15 mouse cellular contexts compared by ENCODE assay signal in the genomic region with DNA sequence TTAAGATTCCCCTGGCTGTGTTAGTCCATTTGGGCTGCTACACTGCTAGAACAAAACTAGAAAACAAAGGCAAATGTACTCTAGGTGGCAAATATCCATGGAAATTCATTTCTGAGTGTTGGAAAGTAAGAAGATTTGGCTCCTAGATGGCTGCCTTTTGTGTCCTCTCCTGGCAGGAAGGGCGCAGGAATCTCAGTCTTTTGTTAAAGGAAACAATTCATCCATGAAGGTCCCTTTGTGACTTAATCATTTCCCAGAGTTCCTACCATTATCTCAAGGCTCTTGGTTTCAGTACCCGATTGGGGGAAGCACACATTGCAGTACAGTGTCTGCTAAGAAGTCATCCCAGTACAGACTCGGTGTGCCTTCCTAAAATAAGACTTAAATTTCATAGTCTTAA. TPM values are rescaled to one million over a fixed set of nuclear protein-coding genes. Genes with fewer than 3 reads are reported as not detected.
"Had no signal": no experiment of that assay in that cellular context is flagged by ENCODE, and none has a peak within 500 bp of the region (broad histone marks: within the 10 kb centered on the region; RNA-seq: fewer than 3 reads in every experiment).

No protein-coding gene starts in this region.

- H3K27ac ChIP-seq: left cerebral cortex, adult 2 months; limb, embryonic 10.5 days; liver, embryonic 12.5 days; neural tube, embryonic 13.5 days; stomach, postnatal 0 days had no signal

- H3K27me3 ChIP-seq: liver, embryonic 12.5 days; neural tube, embryonic 13.5 days had no signal

- H3K9ac ChIP-seq: liver, embryonic 12.5 days; lung, embryonic 14.5 days; neural tube, embryonic 13.5 days had no signal

- H3K9me3 ChIP-seq: limb, embryonic 10.5 days; liver, embryonic 12.5 days; neural tube, embryonic 13.5 days had no signal

- H3K4me1 ChIP-seq: limb, embryonic 10.5 days; liver, embryonic 12.5 days; neural tube, embryonic 13.5 days had no signal

- H3K4me3 ChIP-seq: left cerebral cortex, adult 2 months; limb, embryonic 10.5 days; liver, embryonic 12.5 days; neural tube, embryonic 13.5 days had no signal

- H3K4me2 ChIP-seq: liver, embryonic 12.5 days; lung, embryonic 14.5 days; neural tube, embryonic 13.5 days had no signal

- ATAC-seq: liver, embryonic 12.5 days had no signal

- DNase-seq: kidney, adult 8-10 months; kidney, postnatal 25 days; lung, embryonic 14.5 days; lung, postnatal 14 days; midbrain, embryonic 14.5 days; right cerebral cortex, adult 18-20 months; right cerebral cortex, postnatal 25 days; thymus, postnatal 14 days had no signal

RNA-seq across cellular contexts. Expression of gene Cyp2c23, which starts 57.3 kb away (rescaled TPM):
- total RNA-seq: layer of hippocampus, postnatal 25 days; megakaryocyte-erythroid progenitor cell, adult 5-6 weeks had no signal
- polyA plus RNA-seq: limb, embryonic 10.5 days; midbrain, embryonic 14.5 days; neural tube, embryonic 13.5 days had no signal
